Mouse (Mus musculus) MEL (cell line): ENCODE measurements around the gene Bcat2.

Experiments
- CTCF ChIP-seq, 3 experiments: IDR thresholded peaks in 2 of 3; conservative IDR thresholded peaks in 1 of 3; 2 replicates each; pipeline ENCODE4 v1.5.1; 2011 to 2012; ENCODE audit warnings: low read length in 3 of 3, low read depth in 2 of 3, mild to moderate bottlenecking in 2 of 3, improper control_type of control experiment in 1 of 3, inconsistent platforms in 1 of 3, mixed read lengths in 1 of 3, moderate library complexity in 1 of 3; ENCODE audit not compliant: control insufficient read depth in 1 of 3, insufficient read depth in 1 of 3, poor library complexity in 1 of 3, severe bottlenecking in 1 of 3
- ETS1 ChIP-seq: IDR thresholded peaks from 2 replicates; pipeline ENCODE4 v1.6.1; 2012; ENCODE audit warnings: low read depth, mild to moderate bottlenecking, inconsistent platforms, low read length, improper control_type of control experiment, moderate library complexity
- POLR2A ChIP-seq, 2 experiments: IDR thresholded peaks; 2 replicates each; pipeline ENCODE4 v1.6.1; 2011 to 2012; ENCODE audit warnings: low read length in 2 of 2, mild to moderate bottlenecking in 2 of 2, control low read depth in 1 of 2, improper control_type of control experiment in 1 of 2, low read depth in 1 of 2, moderate library complexity in 1 of 2; ENCODE audit not compliant: control insufficient read depth in 1 of 2, insufficient read depth in 1 of 2, poor library complexity in 1 of 2

DNA sequence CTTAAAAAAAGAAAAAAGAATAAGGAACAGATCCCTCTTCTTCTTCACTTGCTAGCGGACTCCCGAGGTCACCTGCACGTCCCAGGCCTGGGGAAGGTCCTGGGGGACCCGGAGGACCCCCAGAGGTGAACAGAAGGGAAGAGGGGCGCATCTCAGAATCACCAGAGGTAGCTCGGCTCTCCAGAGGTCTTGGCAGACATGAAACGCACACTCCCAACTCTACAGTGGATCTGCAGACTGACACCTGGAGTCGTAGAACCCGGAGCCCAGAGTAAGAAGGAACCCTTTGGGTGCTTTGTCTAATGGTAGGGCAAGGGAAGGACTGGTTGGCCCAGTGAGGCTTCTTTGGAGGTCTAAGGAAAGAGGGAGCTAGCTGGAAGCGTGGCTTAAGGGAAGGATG lies 32.4 kb upstream of the Bcat2 start:
- no peak for TF ChIP-seq POLR2A (IDR thresholded peaks at IDR 0.05; ENCODE audit: control insufficient read depth in 1 of 2, insufficient read depth in 1 of 2, low read depth in 1 of 2, low read length in 2 of 2, poor library complexity in 1 of 2)
- no peak for TF ChIP-seq ETS1
- TF ChIP-seq CTCF (IDR thresholded peaks at IDR 0.05 in 2 of 3, conservative IDR thresholded peaks at IDR 0.05 in 1 of 3; ENCODE audit: control insufficient read depth in 1 of 3, insufficient read depth in 1 of 3, low read depth in 2 of 3, low read length in 3 of 3, poor library complexity in 1 of 3, severe bottlenecking in 1 of 3): no peak
